Mouse (Mus musculus) thymus, adult 2 months (tissue): Measurements from ENCODE around the gene Nptx2. TPM values are rescaled to one million over a fixed set of nuclear protein-coding genes. Genes with fewer than 3 reads are reported as not detected.

Source experiments
- DNase-seq: peaks from one replicate; pipeline ENCODE4 v3.0.0; 2021
- H3K27ac ChIP-seq: fragments of 200-500 bp; 2 replicates; pipeline ENCODE4 v1.5.1; 2012; ENCODE audit warnings: low read length, control low read depth; ENCODE audit not compliant: control insufficient read depth, insufficient read depth
- H3K27me3 ChIP-seq: fragments of 200-500 bp; 2 replicates; pipeline ENCODE4 v1.6.1; 2012; ENCODE audit warnings: mild to moderate bottlenecking, low read length, moderate library complexity, mixed read lengths; ENCODE audit not compliant: control insufficient read depth, insufficient read depth
- H3K36me3 ChIP-seq: fragments of 200-500 bp; 2 replicates; pipeline ENCODE4 v1.6.1; 2012; ENCODE audit warnings: mild to moderate bottlenecking, low read length, moderate library complexity; ENCODE audit not compliant: control insufficient read depth, insufficient read depth
- H3K4me1 ChIP-seq: fragments of 200-500 bp; replicated peaks from 2 replicates; pipeline ENCODE4 v1.6.1; 2012; ENCODE audit warnings: low read length; ENCODE audit not compliant: control insufficient read depth, insufficient read depth
- H3K4me3 ChIP-seq: fragments of 200-500 bp; 2 replicates; pipeline ENCODE4 v1.5.1; 2012; ENCODE audit warnings: mild to moderate bottlenecking, low read length, control low read depth, moderate library complexity; ENCODE audit not compliant: control insufficient read depth, insufficient read depth
- CTCF ChIP-seq: fragments of 200-500 bp; IDR thresholded peaks from 2 replicates; pipeline ENCODE4 v1.5.1; 2012; ENCODE audit warnings: mild to moderate bottlenecking, control low read depth, low read length, moderate library complexity, borderline replicate concordance; ENCODE audit not compliant: control insufficient read depth, poor library complexity, insufficient read depth; ENCODE audit errors: extremely low read depth
- POLR2A ChIP-seq: fragments of 200-500 bp; IDR thresholded peaks from 2 replicates; pipeline ENCODE4 v1.6.1; 2012; ENCODE audit warnings: mild to moderate bottlenecking, low read length, control low read depth, moderate library complexity; ENCODE audit not compliant: control insufficient read depth, poor library complexity, insufficient read depth; ENCODE audit errors: extremely low read depth
- WGBS: fragments of 180-500 bp; shearing (Covaris S2); methylation state at CpG from one replicate; pipeline ENCODE4 v1.1.7; 2018; 5-methylcytosine and 5-hydroxymethylcytosine counted together
- polyA plus RNA-seq: library from polyadenylated mRNA; depleted of rRNA; stranded (reverse); fragments of >200 nt; gene quantifications from 2 replicates; pipeline ENCODE4 v1.2.3, GENCODE M21; 2012

Nptx2 gene
- polyA plus RNA-seq, 1 experiment = 5.0 TPM

- H3K27me3 ChIP-seq = no peaks in the 10 kb centered on the region
- WGBS = 77% methylated on average over 7 of the region's 7 CpGs
- no peak for TF ChIP-seq POLR2A
- no peak for DNase-seq
- no peaks in the 10 kb centered on the region for H3K4me1 ChIP-seq
- H3K27ac ChIP-seq = no peak overlapping the region
- H3K4me3 ChIP-seq = no peak overlapping the region
- no peaks in the 10 kb centered on the region for H3K36me3 ChIP-seq
These were observed 36.3 kb upstream of the Nptx2 start for GRCm38 (mm10) chr5:144509431-144509830.

GRCm38 (mm10) chr5:144514738-144515137 is 31.0 kb upstream of the Nptx2 start:
- no peaks in the 10 kb centered on the region for H3K27me3 ChIP-seq
- no peak for DNase-seq
- no peak overlapping the region for H3K4me3 ChIP-seq
- 72% methylated on average over 6 of the region's 6 CpGs for WGBS
- TF ChIP-seq CTCF (no peak), POLR2A (no peak)
- H3K27ac ChIP-seq = no peak overlapping the region
- no peaks in the 10 kb centered on the region for H3K4me1 ChIP-seq
- no peaks in the 10 kb centered on the region for H3K36me3 ChIP-seq

- Histone ChIP-seq H3K4me3 (no peak overlapping the region), H3K27ac (no peak overlapping the region), H3K27me3 (no peaks in the 10 kb centered on the region), H3K4me1 (no peaks in the 10 kb centered on the region), H3K36me3 (no peaks in the 10 kb centered on the region)
- TF ChIP-seq POLR2A (no peak), CTCF (no peak)
- 50% methylated on average over 4 of the region's 4 CpGs for WGBS
- DNase-seq = no peak
These were observed 30.5 kb upstream of the Nptx2 start for GRCm38 (mm10) chr5:144515241-144515640.

- Histone ChIP-seq H3K36me3 (no peaks in the 10 kb centered on the region), H3K27ac (no peak overlapping the region), H3K27me3 (no peaks in the 10 kb centered on the region), H3K4me3 (no peak overlapping the region), H3K4me1 (no peaks in the 10 kb centered on the region)
- no peak for TF ChIP-seq CTCF
- no peak for TF ChIP-seq POLR2A
- 45% methylated on average over 3 of the region's 3 CpGs for WGBS
- DNase-seq = no peak
These were observed 25.6 kb upstream of the Nptx2 start for GRCm38 (mm10) chr5:144520096-144520495.

- H3K36me3 ChIP-seq = no peaks in the 10 kb centered on the region
- no peak for DNase-seq
- no peak for TF ChIP-seq CTCF
- no peak for TF ChIP-seq POLR2A
- no peak overlapping the region for H3K4me3 ChIP-seq
- no peak overlapping the region for H3K27ac ChIP-seq
- H3K27me3 ChIP-seq = no peaks in the 10 kb centered on the region
- no peaks in the 10 kb centered on the region for H3K4me1 ChIP-seq
- 78% methylated on average over 10 of the region's 10 CpGs for WGBS
These were observed 20.9 kb upstream of the Nptx2 start for GRCm38 (mm10) chr5:144524774-144525173.

GRCm38 (mm10) chr5:144529123-144529522 is 16.6 kb upstream of the Nptx2 start:
- no peaks in the 10 kb centered on the region for H3K27me3 ChIP-seq
- no peak for TF ChIP-seq CTCF
- TF ChIP-seq POLR2A = no peak
- H3K27ac ChIP-seq = no peak overlapping the region
- no peak for DNase-seq
- no peaks in the 10 kb centered on the region for H3K4me1 ChIP-seq
- 96% methylated on average over 11 of the region's 11 CpGs for WGBS
- H3K36me3 ChIP-seq = no peaks in the 10 kb centered on the region
- H3K4me3 ChIP-seq = no peak overlapping the region

GRCm38 (mm10) chr5:144542711-144543308 is 2.9 kb upstream of the Nptx2 start:
- no peaks in the 10 kb centered on the region for H3K36me3 ChIP-seq
- 19% methylated on average over 12 of the region's 12 CpGs for WGBS
- H3K4me3 ChIP-seq = no peak overlapping the region
- H3K27me3 ChIP-seq = peaks cover 3% of the 10 kb centered on the region; the same call in 1 of the 2 replicates
- no peaks in the 10 kb centered on the region for H3K4me1 ChIP-seq
- TF ChIP-seq CTCF (no peak), POLR2A (no peak)
- DNase-seq = no peak
- no peak overlapping the region for H3K27ac ChIP-seq
